In the genomic region with DNA sequence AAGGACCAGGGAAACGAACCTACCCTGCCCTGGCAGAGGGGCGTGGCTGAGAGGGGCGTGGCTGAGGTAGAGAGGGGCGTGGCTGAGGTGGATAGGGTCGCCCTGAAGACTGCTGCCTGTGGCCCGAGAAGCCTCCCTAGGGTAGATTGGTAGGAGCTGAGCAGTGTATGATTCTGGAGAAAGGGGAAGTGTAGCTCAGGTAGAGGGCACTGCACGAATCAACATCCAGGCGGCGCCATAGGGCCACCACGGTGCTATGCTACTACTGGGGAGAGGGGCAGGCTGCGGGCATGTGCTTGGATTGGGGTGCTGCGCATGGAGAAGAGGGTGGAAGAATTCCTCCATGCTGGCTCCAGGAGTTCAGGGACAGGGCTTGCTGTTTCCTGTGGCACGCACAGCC, we compare ENCODE assay signal across 8 mouse cellular contexts. TPM values are rescaled to one million over a fixed set of nuclear protein-coding genes. Genes with fewer than 3 reads are reported as not detected.
A peak's percentile ranks its signal among the peaks of the same experiment; 100 is the strongest.
DNase-seq lines count a peak whose midpoint lies in the region; ATAC-seq and TF ChIP-seq lines count a peak whose summit lies in the region.

No protein-coding gene starts in this region.

- ATAC-seq in liver, embryonic 12.5 days: peak; percentile 26; the same call in 1 of the 2 replicates
- ATAC-seq in forebrain, embryonic 11.5 days (replicated peaks; ENCODE audit: low FRiP score): no peak

- H3K27me3 ChIP-seq in liver, embryonic 12.5 days (replicated peaks): peaks cover 54% of the 10 kb centered on the region
- H3K27me3 ChIP-seq in thymus, adult 2 months (ENCODE audit: control insufficient read depth, insufficient read depth, low read length): peaks cover 8% of the 10 kb centered on the region; the same call in 1 of the 2 replicates
- H3K27me3 ChIP-seq in forebrain, embryonic 11.5 days (ENCODE audit: control insufficient read depth, insufficient read depth, low read length): peaks cover 5% of the 10 kb centered on the region; the same call in 1 of the 2 replicates

- TF ChIP-seq POLR2A in thymus, adult 2 months (IDR thresholded peaks at IDR 0.05; ENCODE audit: control insufficient read depth, extremely low read depth, insufficient read depth, low read length, poor library complexity): no peak

- peaks cover 37% of the 10 kb centered on the region for H3K4me1 ChIP-seq in liver, embryonic 12.5 days
- peaks cover 9% of the 10 kb centered on the region; the same call in 1 of the 2 replicates for H3K4me1 ChIP-seq in thymus, adult 2 months (replicated peaks; ENCODE audit: control insufficient read depth, insufficient read depth, low read length)
- peaks cover 3% of the 10 kb centered on the region; the same call in 1 of the 2 replicates for H3K4me1 ChIP-seq in forebrain, embryonic 11.5 days (replicated peaks; ENCODE audit: control insufficient read depth, insufficient read depth, low read length)

- no peak overlapping the region for H3K4me2 ChIP-seq in liver, embryonic 12.5 days
- H3K4me2 ChIP-seq in forebrain, embryonic 11.5 days (ENCODE audit: low read depth, low read length, severe bottlenecking): no peak overlapping the region

- 31% methylated on average over 13 of the region's 13 CpGs for WGBS in liver, embryonic 12.5 days (ENCODE audit: insufficient replicate concordance)
- WGBS in thymus, adult 2 months: 42% methylated on average over 13 of the region's 13 CpGs
- 36% methylated on average over 13 of the region's 13 CpGs for WGBS in forebrain, embryonic 11.5 days

- H3K4me3 ChIP-seq in liver, embryonic 12.5 days: no peak overlapping the region
- H3K4me3 ChIP-seq in thymus, adult 2 months (ENCODE audit: control insufficient read depth, insufficient read depth, low read length): no peak overlapping the region
- H3K4me3 ChIP-seq in forebrain, embryonic 11.5 days (ENCODE audit: low read depth, low read length): no peak overlapping the region

- no peaks in the 10 kb centered on the region for H3K9me3 ChIP-seq in liver, embryonic 12.5 days (replicated peaks)
- no peaks in the 10 kb centered on the region for H3K9me3 ChIP-seq in forebrain, embryonic 11.5 days (ENCODE audit: control insufficient read depth, low read length)

- no peak overlapping the region for H3K9ac ChIP-seq in liver, embryonic 12.5 days
- H3K9ac ChIP-seq in forebrain, embryonic 11.5 days (ENCODE audit: low read length): no peak overlapping the region

- no peak for TF ChIP-seq CTCF in thymus, adult 2 months (IDR thresholded peaks at IDR 0.05; ENCODE audit: borderline replicate concordance, control insufficient read depth, extremely low read depth, insufficient read depth, low read length, poor library complexity)

- H3K27ac ChIP-seq in liver, embryonic 12.5 days: no peak overlapping the region
- no peak overlapping the region for H3K27ac ChIP-seq in thymus, adult 2 months (ENCODE audit: control insufficient read depth, insufficient read depth, low read length)
- H3K27ac ChIP-seq in forebrain, embryonic 11.5 days (ENCODE audit: low read depth, low read length): no peak overlapping the region

- peak; percentile 56 to 58 for DNase-seq in cerebellum, postnatal 10 days
- DNase-seq in cerebellum, adult 18-20 months: no peak
- peak; percentile 60 for DNase-seq in left cerebral cortex, postnatal 4 days
- DNase-seq in left cerebral cortex, postnatal 10 days (ENCODE audit: extremely low spot score in 1 of 2, low spot score in 2 of 2): no peak
- DNase-seq in thymus, adult 2 months: peak; percentile 37
- DNase-seq in gastrocnemius, postnatal 25 days: no peak
- no peak for DNase-seq in forebrain, embryonic 11.5 days (ENCODE audit: low spot score)

- intact Hi-C loops in left cerebral cortex, postnatal 4 days (cut with DNase I): loop anchor here (5.0 to 10.0 kb wide), 2 partner anchors 92 to 310 kb away; no protein-coding TSS in a partner anchor
- intact Hi-C loops in left cerebral cortex, postnatal 10 days (cut with DNase I): loop anchor here (5.0 to 10.0 kb wide), 2 partner anchors 95 to 312 kb away; no protein-coding TSS in a partner anchor

- H3K36me3 ChIP-seq in liver, embryonic 12.5 days: no peaks in the 10 kb centered on the region
- H3K36me3 ChIP-seq in thymus, adult 2 months (ENCODE audit: control insufficient read depth, insufficient read depth, low read length): no peaks in the 10 kb centered on the region
- no peaks in the 10 kb centered on the region for H3K36me3 ChIP-seq in forebrain, embryonic 11.5 days (ENCODE audit: control insufficient read depth, insufficient read depth, low read length)

RNA-seq across cellular contexts. Expression of a gene that starts 42.3 kb away (rescaled TPM):
- 10 to 100 TPM; 27.4 to 28.0 TPM for total RNA-seq in left cerebral cortex, postnatal 4 days (2021)
- 10 to 100 TPM; 34.0 to 43.9 TPM for total RNA-seq in left cerebral cortex, postnatal 10 days (2021)
- polyA plus RNA-seq in liver, embryonic 12.5 days (2016; fragmentation: Nextera tagmentation; extraction: Ambion mirVana): 19.8 and 24.9 TPM in 2 replicates
- 39.2 and 44.4 TPM in 2 replicates for polyA plus RNA-seq in thymus, adult 2 months (2012; rRNA removed)
- 10 to 100 TPM; 42.5 to 44.6 TPM for total RNA-seq in gastrocnemius, postnatal 25 days (2021)
- 9.4 and 10.7 TPM in 2 replicates for polyA plus RNA-seq in forebrain, embryonic 11.5 days (2014; fragmentation: Nextera tagmentation; extraction: Ambion mirVana)

Comparison
In these comparisons a context has a peak if more than half of its experiments do, and no peak if none do; other contexts are left out.
1. DNase-seq: peak in cerebellum, postnatal 10 days (2 of 2), left cerebral cortex, postnatal 4 days (single experiment) and thymus, adult 2 months (single experiment); none in cerebellum, adult 18-20 months (0 of 2), left cerebral cortex, postnatal 10 days (0 of 2), gastrocnemius, postnatal 25 days (single experiment) and forebrain, embryonic 11.5 days (single experiment).